Mouse (Mus musculus): ENCODE measurements around the gene Vasp. TPM values are rescaled to one million over a fixed set of nuclear protein-coding genes. Genes with fewer than 3 reads are reported as not detected.

Gene Vasp
- 34.6 and 35.9 TPM in 2 replicates for total RNA-seq (2015; ENCODE audit: low replicate concordance)
- total RNA-seq (2017; ENCODE audit: low replicate concordance), result 32.5 and 56.6 TPM in 2 replicates

GRCm38 (mm10) chr7:19271238-19272172 is at the start of gene Vasp:
TSS of gene Vasp (minus strand) at chr7:19271817.
- ATAC-seq (replicated peaks; ENCODE audit: low FRiP score, poor library complexity, severe bottlenecking), result peak; percentile 80

GRCm38 (mm10) chr7:19320637-19321036 is 49.0 kb upstream of the Vasp start:
- ATAC-seq (replicated peaks; ENCODE audit: low FRiP score, poor library complexity, severe bottlenecking), result no peak

DNA sequence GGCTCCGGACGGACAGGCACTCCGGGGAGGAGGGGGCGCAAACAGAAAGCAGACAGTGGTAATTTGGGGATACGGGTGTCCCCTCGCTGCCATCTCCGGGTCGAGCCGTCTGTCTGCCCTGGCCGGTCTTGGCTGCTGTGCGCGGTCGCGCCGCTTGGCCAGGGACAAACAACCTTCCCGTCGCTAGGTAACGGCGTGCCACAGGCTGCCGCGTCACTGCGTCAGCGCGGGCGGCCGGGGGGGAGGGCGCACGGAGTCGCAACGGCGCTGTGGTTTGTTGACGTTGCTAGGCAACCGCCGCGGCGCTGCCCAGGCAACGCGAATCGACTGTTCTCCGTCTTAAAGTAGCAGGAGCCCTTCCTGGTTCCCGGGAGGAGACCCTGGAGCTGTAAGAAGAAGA is 48.3 kb upstream of the Vasp start:
- peak; percentile 47 for ATAC-seq (replicated peaks; ENCODE audit: low FRiP score, poor library complexity, severe bottlenecking)

GRCm38 (mm10) chr7:19319458-19319857 is 47.8 kb upstream of the Vasp start:
- ATAC-seq (replicated peaks; ENCODE audit: low FRiP score, poor library complexity, severe bottlenecking), result no peak

GRCm38 (mm10) chr7:19318676-19319075 is 47.1 kb upstream of the Vasp start:
- ATAC-seq (replicated peaks; ENCODE audit: low FRiP score, poor library complexity, severe bottlenecking), result no peak

GRCm38 (mm10) chr7:19318201-19318600 is 46.6 kb upstream of the Vasp start:
- ATAC-seq (replicated peaks; ENCODE audit: low FRiP score, poor library complexity, severe bottlenecking), result no peak

- ATAC-seq (replicated peaks; ENCODE audit: low FRiP score, poor library complexity, severe bottlenecking), result no peak
These were observed 45.0 kb upstream of the Vasp start for GRCm38 (mm10) chr7:19316451-19317161.

GRCm38 (mm10) chr7:19314033-19314432 is 42.4 kb upstream of the Vasp start:
- ATAC-seq (replicated peaks; ENCODE audit: low FRiP score, poor library complexity, severe bottlenecking), result no peak

DNA sequence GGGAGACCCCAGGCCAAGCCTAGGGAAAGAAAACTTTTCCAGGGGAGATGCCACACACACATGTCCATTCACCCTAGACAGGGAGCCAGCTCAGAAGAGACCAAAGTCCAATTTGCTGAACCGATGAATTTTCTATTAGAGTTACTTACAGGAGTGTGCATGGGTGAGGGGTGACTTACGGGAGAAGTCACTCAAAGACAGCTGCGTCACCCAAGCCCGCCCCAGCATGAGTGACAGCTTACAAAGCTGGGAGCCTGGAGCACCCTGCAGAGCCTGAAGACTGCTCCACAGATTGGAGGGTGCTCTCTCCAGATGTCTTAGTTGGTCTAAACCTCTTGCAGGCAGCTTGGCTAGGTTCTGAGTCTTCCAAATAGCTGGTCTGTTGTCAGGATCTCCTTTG is 40.4 kb upstream of the Vasp start:
- ATAC-seq (replicated peaks; ENCODE audit: low FRiP score, poor library complexity, severe bottlenecking), result no peak

GRCm38 (mm10) chr7:19309884-19310641 is 38.4 kb upstream of the Vasp start, which contains the start of gene Fosb:
TSS of gene Fosb (minus strand) at chr7:19310051.
- ATAC-seq (replicated peaks; ENCODE audit: low FRiP score, poor library complexity, severe bottlenecking), result peak; percentile 73

- ATAC-seq (replicated peaks; ENCODE audit: low FRiP score, poor library complexity, severe bottlenecking), result no peak
These were observed 37.8 kb upstream of the Vasp start for GRCm38 (mm10) chr7:19309278-19309883.

DNA sequence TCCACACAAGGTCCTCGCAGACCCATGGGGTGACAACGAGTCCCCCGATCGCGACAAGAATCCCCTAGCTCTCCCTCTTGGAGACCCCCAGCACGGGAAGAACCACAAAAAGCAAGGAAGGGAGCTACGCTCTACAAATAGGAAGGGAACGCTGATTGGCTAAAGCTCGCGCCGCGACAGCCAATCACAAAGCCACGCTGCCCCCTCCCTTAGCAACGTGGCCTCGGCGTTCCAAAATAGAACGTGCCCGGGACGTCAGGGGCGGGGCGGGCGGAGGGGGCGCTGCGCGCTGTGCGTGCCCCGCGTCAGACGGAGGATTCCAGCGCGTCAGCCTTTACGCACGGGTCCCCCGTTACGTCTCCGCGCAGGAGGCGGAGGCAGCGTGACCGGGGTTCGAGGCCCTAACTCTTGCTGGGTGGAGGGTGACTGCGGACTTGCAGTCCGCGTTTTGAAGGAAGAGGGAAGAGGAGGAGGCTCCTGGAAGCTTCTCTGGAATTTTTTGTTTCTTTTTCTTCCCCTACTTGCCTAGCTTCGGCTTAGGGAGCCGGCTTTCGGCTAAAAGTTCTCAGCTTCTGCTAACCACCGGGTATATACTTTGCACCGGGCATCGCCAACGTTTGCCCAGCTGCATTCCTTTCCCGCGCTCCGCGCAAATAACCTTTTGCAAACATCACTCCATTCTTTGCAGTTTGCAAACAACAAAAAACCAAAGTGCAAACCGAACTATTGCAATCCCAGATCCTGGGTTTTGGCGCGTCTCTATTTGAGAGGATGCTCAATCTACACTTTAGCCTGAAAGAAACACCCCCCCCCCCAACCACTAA is 37.0 kb upstream of the Vasp start:
- ATAC-seq (replicated peaks; ENCODE audit: low FRiP score, poor library complexity, severe bottlenecking), result peak; percentile 77

DNA sequence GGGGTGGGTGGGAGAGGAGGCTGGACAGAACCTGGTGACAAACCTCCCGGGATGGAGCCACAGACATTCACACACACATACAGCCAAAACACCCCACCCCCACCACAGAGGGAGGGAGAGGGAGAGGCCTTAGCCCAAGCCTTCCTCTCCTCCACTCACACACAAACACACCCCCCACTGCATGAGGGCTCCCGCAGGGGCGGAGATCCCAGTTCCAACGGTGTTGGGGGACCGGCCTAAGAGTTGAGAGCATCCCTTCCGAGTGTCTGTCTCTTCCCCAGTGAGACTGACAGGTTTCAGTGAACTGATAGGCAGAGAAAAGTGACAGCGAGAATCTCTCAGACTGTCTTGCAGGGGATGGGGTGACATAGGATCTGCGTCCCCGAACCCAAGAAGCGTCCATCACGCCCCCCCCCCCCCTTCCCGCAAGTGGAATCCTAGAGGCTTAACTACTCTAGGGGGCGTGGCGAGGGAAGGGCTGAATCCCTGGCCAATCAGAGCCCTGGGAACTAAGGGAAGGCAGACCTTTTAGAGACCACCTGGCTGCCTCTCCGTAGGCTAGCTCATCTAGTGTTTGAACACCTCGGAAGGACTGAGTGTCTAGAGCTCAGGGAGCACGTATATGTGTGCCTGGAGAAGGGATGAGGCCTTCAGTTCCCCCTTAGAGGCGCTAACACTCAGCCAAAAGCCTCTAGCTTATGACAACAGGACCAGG is 36.3 kb upstream of the Vasp start:
- ATAC-seq (replicated peaks; ENCODE audit: low FRiP score, poor library complexity, severe bottlenecking), result peak; percentile 25; the same call in 1 of the 2 replicates

DNA sequence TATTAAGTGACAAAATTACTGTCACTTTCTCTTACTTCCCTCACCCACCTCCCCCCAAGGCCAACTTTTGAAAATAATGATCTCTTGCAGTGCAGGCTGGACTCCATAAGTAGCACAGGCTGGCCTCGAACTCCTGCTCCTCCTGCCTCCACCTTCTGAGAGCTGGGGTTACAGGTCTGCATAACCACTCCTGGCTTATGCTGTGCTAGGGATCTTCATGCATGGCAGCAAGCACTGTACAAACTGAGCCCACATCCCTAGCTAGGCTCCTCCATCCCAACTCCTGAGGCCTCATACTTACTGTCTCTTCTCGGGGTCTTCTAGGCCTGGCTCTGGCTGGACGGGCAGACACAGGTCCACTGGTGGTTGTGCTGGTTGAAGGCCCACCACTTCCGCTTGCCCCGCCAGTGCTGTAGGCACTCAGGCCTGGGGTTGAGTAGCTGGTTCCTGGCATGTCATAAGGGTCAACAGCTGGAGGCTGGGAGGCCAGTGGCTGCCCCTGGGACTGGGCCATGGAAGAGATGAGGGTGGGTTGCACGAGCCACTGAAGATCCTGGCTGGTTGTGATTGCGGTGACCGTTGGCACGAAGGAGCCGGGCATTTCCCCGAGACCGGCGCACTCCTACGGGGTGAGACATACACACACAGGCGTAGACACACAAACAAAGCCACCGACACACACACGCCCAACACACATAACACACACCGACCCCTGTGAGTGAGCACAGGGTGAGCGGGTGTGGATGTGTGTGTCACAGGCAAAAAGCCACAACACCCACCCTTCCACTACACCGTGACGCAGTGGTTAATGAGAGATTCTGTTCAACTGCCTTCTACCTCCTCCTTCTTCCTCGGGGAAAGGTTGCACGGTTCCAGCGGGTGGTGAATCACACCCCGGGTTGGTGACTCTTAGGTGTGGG is 35.5 kb upstream of the Vasp start:
- no peak for ATAC-seq (replicated peaks; ENCODE audit: low FRiP score, poor library complexity, severe bottlenecking)

DNA sequence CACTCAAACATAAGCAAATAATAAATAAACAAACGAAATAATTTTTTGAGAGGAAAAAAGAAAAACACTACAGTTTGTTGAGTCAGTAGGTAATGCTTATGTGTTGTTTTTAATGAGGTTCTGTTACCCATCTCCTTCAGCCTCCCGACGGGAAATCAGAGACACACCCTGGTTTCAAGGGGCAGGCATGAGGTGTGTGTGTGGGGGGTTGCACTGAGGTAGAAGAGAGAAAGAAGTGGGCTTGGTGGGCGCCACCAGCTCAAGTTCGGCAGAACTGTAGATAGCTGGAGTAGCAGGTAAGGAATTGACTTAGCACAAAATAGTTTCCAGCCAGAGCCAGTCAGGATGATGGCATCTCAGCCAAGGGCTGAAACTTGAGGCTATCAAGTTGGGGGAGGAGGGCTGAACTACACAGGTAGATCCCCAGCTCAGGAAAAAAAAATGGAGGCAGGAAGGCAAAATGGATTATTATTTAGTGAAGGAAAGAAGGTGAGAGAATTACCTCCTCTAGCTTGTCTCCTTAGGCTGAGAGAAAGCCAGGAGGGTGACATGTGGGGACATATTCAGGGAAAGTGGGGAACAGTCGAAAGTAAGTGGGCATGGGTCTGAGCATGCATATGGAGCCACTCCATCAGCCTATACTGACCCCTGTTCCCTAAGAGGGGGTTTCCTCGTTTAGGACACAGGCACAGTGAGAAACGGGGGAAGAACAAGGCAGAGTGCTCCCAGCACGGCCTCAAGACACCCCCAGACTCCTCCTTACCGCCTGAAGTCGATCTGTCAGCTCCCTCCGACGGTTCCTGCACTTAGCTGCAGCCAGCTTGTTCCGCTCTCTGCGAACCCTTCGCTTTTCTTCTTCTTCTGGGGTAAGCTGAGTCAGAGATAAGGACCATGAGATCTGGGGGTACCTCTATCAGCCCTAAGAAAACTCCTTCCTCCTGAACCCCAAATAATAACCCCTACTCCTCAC is 34.5 kb upstream of the Vasp start:
- no peak for ATAC-seq (replicated peaks; ENCODE audit: low FRiP score, poor library complexity, severe bottlenecking)

DNA sequence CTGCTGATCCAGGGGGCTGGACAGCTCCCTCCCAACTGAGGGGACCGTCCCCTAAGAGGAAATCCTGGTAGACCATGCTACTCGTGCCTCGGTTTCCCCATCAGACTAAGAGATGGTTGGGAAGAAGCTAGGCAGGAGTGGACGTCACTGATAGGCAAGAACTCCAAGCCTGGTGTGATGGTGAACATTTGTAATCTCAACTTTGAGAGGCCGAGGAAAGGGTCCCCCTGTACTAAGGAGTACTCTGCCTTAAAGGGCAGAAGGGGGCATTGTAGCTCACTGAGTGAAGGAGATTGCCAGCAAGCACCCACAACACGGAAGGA is 33.8 kb upstream of the Vasp start:
- ATAC-seq (replicated peaks; ENCODE audit: low FRiP score, poor library complexity, severe bottlenecking), result no peak
